Mouse (Mus musculus): ENCODE data around the gene Olfr889.
"Not testable (repeated sequence)": the region's sequence is repeated elsewhere in the genome, so short reads cannot be mapped to it uniquely, and the experiment has no call there.

The Olfr889 gene

GRCm38 (mm10) chr9:38114898-38115297 is at the start of gene Olfr889:
Gene Olfr889 (plus strand): TSS chr9:38115198.
- DNase-seq (ENCODE audit: low spot score), result no peak

- DNase-seq (ENCODE audit: low spot score), result no peak
Observed at GRCm38 (mm10) chr9:38083772-38084171, 31.2 kb upstream of the Olfr889 start, which contains the start of gene Olfr887. Gene Olfr887 (plus strand): TSS chr9:38084072.

GRCm38 (mm10) chr9:38107828-38108227 is 7.2 kb upstream of the Olfr889 start, which contains the start of gene Olfr888:
Gene Olfr888 (plus strand): TSS chr9:38108128.
- no peak for DNase-seq (ENCODE audit: low spot score)

GRCm38 (mm10) chr9:38142217-38142616 is 27.2 kb downstream of the Olfr889 start, which contains the start of gene Olfr890:
Gene Olfr890 (plus strand): TSS chr9:38142517.
- no peak for DNase-seq (ENCODE audit: low spot score)

GRCm38 (mm10) chr9:38168341-38168740 is 53.3 kb downstream of the Olfr889 start:
- DNase-seq (ENCODE audit: low spot score), result not testable (repeated sequence)
